Mouse (Mus musculus): ENCODE measurements around the gene 4930432M17Rik. TPM values are rescaled to one million over a fixed set of nuclear protein-coding genes. Genes with fewer than 3 reads are reported as not detected.

4930432M17Rik gene
- polyA plus RNA-seq (2012; ENCODE audit: low replicate concordance) = not detected in 2 replicates

GRCm38 (mm10) chr3:121670462-121670861, at the start of gene 4930432M17Rik:
Gene 4930432M17Rik, plus strand, starts transcription at chr3:121670762.

DNA sequence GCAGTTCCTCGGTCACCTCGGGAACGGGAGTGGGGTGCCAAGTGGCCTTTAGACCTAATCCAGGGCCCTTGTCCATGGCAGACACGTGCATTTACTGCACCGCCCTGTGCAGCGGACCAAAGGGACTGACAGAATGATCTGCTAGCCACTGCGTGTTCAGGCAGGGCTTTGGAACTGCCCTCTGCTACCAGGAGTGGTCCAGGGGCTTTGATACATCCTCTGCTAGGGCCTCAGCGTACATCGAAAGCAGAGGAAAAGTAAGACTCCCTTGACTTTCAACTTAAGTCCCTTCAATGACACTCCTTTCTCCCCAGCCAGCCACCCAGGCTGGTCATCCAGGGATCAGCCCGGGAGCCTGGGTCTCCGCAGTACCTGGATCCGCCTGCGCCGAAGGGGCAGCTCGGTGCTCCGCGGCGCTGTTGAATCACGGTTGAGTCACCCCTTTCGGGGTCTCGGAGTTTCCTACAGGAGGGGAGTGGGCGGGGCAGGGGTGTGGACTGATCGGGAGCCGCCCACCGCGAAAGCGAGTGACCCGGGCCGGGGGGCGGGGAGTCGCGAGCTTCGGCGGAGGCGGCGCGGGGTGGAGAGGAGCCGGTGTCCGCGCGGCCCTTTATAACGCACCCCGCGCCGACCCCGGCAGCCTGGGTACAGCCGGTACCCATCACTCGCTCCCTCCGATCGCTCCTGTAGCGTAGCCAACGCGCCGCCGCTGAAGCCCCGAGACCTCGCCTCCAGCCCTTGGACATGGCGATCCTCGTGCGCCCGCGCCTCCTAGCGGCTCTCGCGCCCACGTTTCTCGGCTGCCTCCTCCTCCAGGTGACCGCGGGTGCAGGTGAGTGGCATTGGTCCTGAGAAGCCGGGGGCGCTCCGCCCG, 52.6 kb downstream of the 4930432M17Rik start, which contains the start of gene F3:
TSS of gene F3 (plus strand) at position 567 of the 874 bp plus-strand sequence.

Other genes with a start within 250 kb of the 4930432M17Rik start
- 11.6 and 16.0 TPM in 2 replicates for gene Cnn3, start 244.3 kb upstream of the 4930432M17Rik start, polyA plus RNA-seq (2012; ENCODE audit: low replicate concordance)
- not detected in 2 replicates for gene Slc44a3, start 138.4 kb upstream of the 4930432M17Rik start, polyA plus RNA-seq (2012; ENCODE audit: low replicate concordance)
- not detected in 2 replicates for gene F3, start 52.8 kb downstream of the 4930432M17Rik start, polyA plus RNA-seq (2012; ENCODE audit: low replicate concordance)
- gene Abcd3, start 144.5 kb downstream of the 4930432M17Rik start, polyA plus RNA-seq (2012; ENCODE audit: low replicate concordance) = 21.1 and 43.8 TPM in 2 replicates